Mouse (Mus musculus): ENCODE measurements around the gene Slc4a1.
"Not testable (repeated sequence)": the region's sequence is repeated elsewhere in the genome, so short reads cannot be mapped to it uniquely, and the experiment has no call there.

Gene Slc4a1

GRCm38 (mm10) chr11:102399107-102399506, 33.1 kb upstream of the Slc4a1 start:
- no peak for DNase-seq (ENCODE audit: low read depth, low spot score)

- DNase-seq (ENCODE audit: low read depth, low spot score), result no peak
Measured at GRCm38 (mm10) chr11:102398007-102398825, 32.2 kb upstream of the Slc4a1 start.

GRCm38 (mm10) chr11:102396671-102397141, 30.7 kb upstream of the Slc4a1 start:
- DNase-seq (ENCODE audit: low read depth, low spot score), result no peak

- no peak for DNase-seq (ENCODE audit: low read depth, low spot score)
Measured at GRCm38 (mm10) chr11:102396263-102396662, 30.3 kb upstream of the Slc4a1 start.

GRCm38 (mm10) chr11:102395250-102395649, 29.2 kb upstream of the Slc4a1 start:
- peak; percentile 61 for DNase-seq (ENCODE audit: low read depth, low spot score)

- no peak for DNase-seq (ENCODE audit: low read depth, low spot score)
Measured at GRCm38 (mm10) chr11:102394421-102395124, 28.6 kb upstream of the Slc4a1 start.

- no peak for DNase-seq (ENCODE audit: low read depth, low spot score)
Measured at GRCm38 (mm10) chr11:102393719-102394420, 27.9 kb upstream of the Slc4a1 start.

- DNase-seq (ENCODE audit: low read depth, low spot score), result peak; percentile 94
Measured at GRCm38 (mm10) chr11:102393238-102393634, 27.2 kb upstream of the Slc4a1 start, which contains the start of gene Rundc3a. Gene Rundc3a, plus strand, starts transcription at chr11:102393403.

GRCm38 (mm10) chr11:102392441-102393237, 26.6 kb upstream of the Slc4a1 start:
- DNase-seq (ENCODE audit: low read depth, low spot score), result no peak

GRCm38 (mm10) chr11:102389436-102389835, 23.4 kb upstream of the Slc4a1 start:
- DNase-seq (ENCODE audit: low read depth, low spot score), result not testable (repeated sequence)

- no peak for DNase-seq (ENCODE audit: low read depth, low spot score)
Measured at GRCm38 (mm10) chr11:102386121-102386520, 20.1 kb upstream of the Slc4a1 start.

- no peak for DNase-seq (ENCODE audit: low read depth, low spot score)
Measured at GRCm38 (mm10) chr11:102385075-102385474, 19.1 kb upstream of the Slc4a1 start.

GRCm38 (mm10) chr11:102384418-102384817, 18.4 kb upstream of the Slc4a1 start:
- DNase-seq (ENCODE audit: low read depth, low spot score), result no peak

GRCm38 (mm10) chr11:102383365-102384136, 17.5 kb upstream of the Slc4a1 start:
- DNase-seq (ENCODE audit: low read depth, low spot score), result no peak

GRCm38 (mm10) chr11:102382794-102383193, 16.8 kb upstream of the Slc4a1 start:
- no peak for DNase-seq (ENCODE audit: low read depth, low spot score)

GRCm38 (mm10) chr11:102381341-102382100, 15.5 kb upstream of the Slc4a1 start:
- no peak for DNase-seq (ENCODE audit: low read depth, low spot score)

GRCm38 (mm10) chr11:102380091-102380490, 14.1 kb upstream of the Slc4a1 start:
- no peak for DNase-seq (ENCODE audit: low read depth, low spot score)

GRCm38 (mm10) chr11:102377186-102377585, 11.2 kb upstream of the Slc4a1 start:
- no peak for DNase-seq (ENCODE audit: low read depth, low spot score)

- no peak for DNase-seq (ENCODE audit: low read depth, low spot score)
Measured at GRCm38 (mm10) chr11:102376196-102376835, 10.3 kb upstream of the Slc4a1 start.
